Mouse (Mus musculus): ENCODE measurements around the gene Leap2.

DNA sequence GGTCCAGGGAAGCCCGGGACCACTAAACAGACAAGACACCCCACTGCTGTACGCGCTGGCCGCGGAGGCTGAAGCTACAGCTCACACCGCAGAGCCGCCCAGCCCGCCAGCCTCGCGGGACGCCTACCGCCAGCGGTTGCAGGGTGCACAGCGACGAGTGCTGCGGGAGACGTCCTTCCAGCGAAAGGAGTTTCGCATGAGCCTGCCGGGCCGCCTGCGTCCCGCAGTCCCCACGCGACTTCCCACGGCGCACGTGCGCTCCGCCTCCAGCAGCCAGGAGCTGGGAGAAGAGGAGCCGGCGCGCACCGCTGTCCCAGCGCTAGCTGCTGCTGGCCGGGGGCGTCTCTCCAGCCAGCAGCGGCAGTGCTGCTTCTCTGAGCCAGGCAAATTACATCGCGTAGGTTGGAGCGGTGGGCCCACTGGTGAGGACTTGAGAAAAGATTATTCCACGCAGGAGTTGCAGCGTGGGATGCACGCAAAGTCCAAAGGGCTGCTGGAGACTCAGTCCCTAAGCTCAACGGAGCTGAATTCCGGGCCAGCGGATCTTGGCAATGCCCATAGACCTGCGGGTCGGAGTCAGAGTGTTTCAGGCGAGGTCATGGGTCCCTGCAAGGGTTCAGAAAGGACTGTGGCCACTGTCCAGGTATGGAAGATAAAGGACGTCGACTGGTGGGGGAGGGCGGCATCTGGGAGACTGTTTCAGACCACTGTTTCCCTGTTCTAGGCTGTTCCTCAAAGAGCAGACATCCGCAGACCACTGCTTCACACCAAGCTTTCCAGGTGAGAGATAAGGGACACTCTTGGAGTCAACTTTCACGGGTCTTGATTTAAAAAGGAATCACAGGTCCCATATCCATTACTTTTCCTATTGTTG, 40.8 kb upstream of the Leap2 start:
- no peak for TF ChIP-seq CTCF (IDR thresholded peaks at IDR 0.05; ENCODE audit: extremely low read depth, insufficient read length, insufficient replicate concordance, low read depth, low read length)
- no peak for TF ChIP-seq POLR2A (IDR thresholded peaks at IDR 0.05; ENCODE audit: low read depth, low read length)

Measured in small intestine, adult 2 months (tissue).